Mouse (Mus musculus) stomach, embryonic 15.5 days (tissue): Measurements from ENCODE around the gene Clec4a2. TPM values are rescaled to one million over a fixed set of nuclear protein-coding genes. Genes with fewer than 3 reads are reported as not detected.

Experiments used
- polyA plus RNA-seq: library from polyadenylated mRNA; unstranded; fragments of >200 nt; fragmentation: Nextera tagmentation; extraction: Ambion mirVana; gene quantifications from 2 replicates; pipeline ENCODE4 v1.2.1, GENCODE M21; 2015

Clec4a2 gene
- polyA plus RNA-seq, 1 experiment from 2014 or later, result 6.4 TPM

Other genes starting within 250 kb of the Clec4a2 start
- gene Necap1, start 232.0 kb upstream of the Clec4a2 start, polyA plus RNA-seq, result 54.0 and 59.4 TPM in 2 replicates
- gene Clec4a1, start 184.6 kb upstream of the Clec4a2 start, polyA plus RNA-seq, result 4.8 and 7.6 TPM in 2 replicates
- gene Clec4a3, start 153.9 kb upstream of the Clec4a2 start, polyA plus RNA-seq, result 6.8 and 7.2 TPM in 2 replicates
- gene Clec4a4, start 116.1 kb upstream of the Clec4a2 start, polyA plus RNA-seq, result not detected in 2 replicates
- not detected in 2 replicates for gene Clec4b1, start 56.5 kb upstream of the Clec4a2 start, polyA plus RNA-seq
- 0.14 TPM in 1 of 2 replicates, not detected in the other for gene Clec4b2, start 66.5 kb downstream of the Clec4a2 start, polyA plus RNA-seq
- gene Clec4n, start 123.4 kb downstream of the Clec4a2 start, polyA plus RNA-seq, result 5.0 TPM in 2 replicates
- 0.59 and 0.67 TPM in 2 replicates for gene Clec4d, start 155.7 kb downstream of the Clec4a2 start, polyA plus RNA-seq
- 0.21 and 0.48 TPM in 2 replicates for gene Clec4e, start 183.4 kb downstream of the Clec4a2 start, polyA plus RNA-seq
- gene Vmn2r19, start 201.9 kb downstream of the Clec4a2 start, polyA plus RNA-seq, result not detected in 2 replicates